Mouse (Mus musculus) C2C12 (cell line): ENCODE results near the gene Tab1. TPM values are rescaled to one million over a fixed set of nuclear protein-coding genes. Genes with fewer than 3 reads are reported as not detected.

Experiments used
- H3K27me3 ChIP-seq: one replicate; pipeline ENCODE4 v1.6.1; 2011; ENCODE audit not compliant: control insufficient read depth, insufficient read depth, insufficient read length
- H3K36me3 ChIP-seq: one replicate; pipeline ENCODE4 v1.6.1; 2011; ENCODE audit not compliant: control insufficient read depth, insufficient read depth
- H3K4me3 ChIP-seq: one replicate; pipeline ENCODE4 v1.5.1; 2011; ENCODE audit warnings: mild to moderate bottlenecking, control low read depth; ENCODE audit not compliant: poor library complexity, insufficient read depth, severe bottlenecking
- H3K79me2 ChIP-seq: one replicate; pipeline ENCODE4 v1.6.1; 2011; ENCODE audit not compliant: control insufficient read depth, insufficient read depth
- H3K79me3 ChIP-seq: one replicate; pipeline ENCODE4 v1.6.1; 2011; ENCODE audit warnings: low read depth, control low read depth
- H3ac ChIP-seq: one replicate; pipeline ENCODE3; 2011; ENCODE audit warnings: low read depth; ENCODE audit not compliant: control insufficient read depth, insufficient read length
- CEBPB ChIP-seq: IDR thresholded peaks from one replicate; pipeline ENCODE4 v1.6.1; 2011; ENCODE audit warnings: low read depth, mild to moderate bottlenecking, control low read depth, moderate library complexity
- CTCF ChIP-seq: IDR thresholded peaks from one replicate; pipeline ENCODE4 v1.5.1; 2011; ENCODE audit not compliant: control insufficient read depth, insufficient read depth, insufficient read length
- FOSL1 ChIP-seq: IDR thresholded peaks from one replicate; pipeline ENCODE4 v1.8.0; 2011; ENCODE audit warnings: mild to moderate bottlenecking, low read length; ENCODE audit not compliant: poor library complexity, insufficient read depth, severe bottlenecking
- MAX ChIP-seq: IDR thresholded peaks from one replicate; pipeline ENCODE4 v1.6.1; 2011; ENCODE audit warnings: mild to moderate bottlenecking, control low read depth
- MYOD1 ChIP-seq: IDR thresholded peaks from one replicate; pipeline ENCODE4 v1.6.1; 2011; ENCODE audit warnings: low read depth; ENCODE audit not compliant: control insufficient read depth, insufficient read length
- MYOG ChIP-seq: IDR thresholded peaks from one replicate; pipeline ENCODE4 v1.6.1; 2011; ENCODE audit not compliant: control insufficient read depth, insufficient read length; ENCODE audit errors: extremely low read depth
- USF1 ChIP-seq: IDR thresholded peaks from one replicate; pipeline ENCODE4 v1.6.1; 2011; ENCODE audit warnings: low read depth, mild to moderate bottlenecking, control low read depth, moderate library complexity
- polyA plus RNA-seq: library from polyadenylated mRNA; unstranded; fragments of >200 nt; fragmentation: generic; extraction: Trizol; gene quantifications from one replicate; pipeline ENCODE4 v1.2.1, GENCODE M21; 2012; ENCODE audit warnings: missing spikeins

Tab1 gene
- polyA plus RNA-seq, 1 experiment, result 30.2 TPM

DNA sequence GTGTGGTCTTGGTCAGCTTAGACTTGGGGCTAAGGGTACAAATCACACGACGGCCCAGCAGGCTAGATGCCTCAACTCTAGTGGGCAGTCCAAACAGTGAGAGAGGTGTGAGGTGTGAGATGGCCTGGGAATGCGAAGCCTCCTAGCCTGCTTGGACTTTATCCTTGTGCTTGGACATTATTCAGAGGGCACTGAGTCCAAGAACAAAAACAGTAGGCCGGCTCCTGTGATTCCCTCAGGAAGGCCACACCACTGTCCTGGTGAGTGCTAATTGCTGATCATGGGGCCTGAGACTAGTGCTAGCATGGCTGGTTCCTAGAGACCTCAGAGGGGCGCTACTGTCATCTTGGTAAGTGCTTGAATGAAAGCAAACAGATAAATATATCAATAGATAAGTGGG is 56.0 kb downstream of the Tab1 start:
- Histone ChIP-seq H3K4me3 (no peak overlapping the region), H3K36me3 (no peaks in the 10 kb centered on the region), H3K27me3 (no peaks in the 10 kb centered on the region), H3ac (no peak overlapping the region), H3K79me2 (peaks cover 36% of the 10 kb centered on the region), H3K79me3 (no peaks in the 10 kb centered on the region)
- TF ChIP-seq CTCF, result no peak
- TF ChIP-seq CEBPB, result no peak
- no peak for TF ChIP-seq MYOG
- no peak for TF ChIP-seq USF1
- no peak for TF ChIP-seq FOSL1
- TF ChIP-seq MAX, result no peak
- TF ChIP-seq MYOD1, result no peak

DNA sequence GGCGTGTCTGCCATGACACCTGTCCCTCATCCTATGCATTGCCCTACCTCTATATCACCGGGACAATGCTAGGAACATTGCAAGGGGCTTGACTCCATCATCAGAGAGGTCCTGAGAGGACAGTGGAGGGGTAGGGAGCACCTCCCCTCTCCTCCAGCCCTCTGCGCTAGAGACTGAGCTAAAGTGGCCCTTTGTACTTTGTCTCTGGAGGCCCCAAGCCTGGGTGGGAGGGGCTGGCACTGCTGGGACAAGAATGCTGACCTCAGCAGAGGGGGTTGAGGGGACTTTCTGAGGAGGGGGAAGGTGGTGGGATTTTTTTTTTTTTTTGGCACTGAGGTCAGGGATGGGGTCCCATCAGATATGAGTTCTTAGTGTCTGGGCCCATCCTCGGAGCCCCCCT is 57.1 kb downstream of the Tab1 start:
- TF ChIP-seq MYOD1, result no peak
- TF ChIP-seq FOSL1, result no peak
- TF ChIP-seq MAX, result no peak
- no peak for TF ChIP-seq MYOG
- no peak for TF ChIP-seq USF1
- no peak for TF ChIP-seq CTCF
- TF ChIP-seq CEBPB, result no peak
- H3K79me3 ChIP-seq, result no peaks in the 10 kb centered on the region
- H3ac ChIP-seq, result no peak overlapping the region
- H3K36me3 ChIP-seq, result no peaks in the 10 kb centered on the region
- H3K4me3 ChIP-seq, result no peak overlapping the region
- H3K27me3 ChIP-seq, result no peaks in the 10 kb centered on the region
- peaks cover 36% of the 10 kb centered on the region for H3K79me2 ChIP-seq

DNA sequence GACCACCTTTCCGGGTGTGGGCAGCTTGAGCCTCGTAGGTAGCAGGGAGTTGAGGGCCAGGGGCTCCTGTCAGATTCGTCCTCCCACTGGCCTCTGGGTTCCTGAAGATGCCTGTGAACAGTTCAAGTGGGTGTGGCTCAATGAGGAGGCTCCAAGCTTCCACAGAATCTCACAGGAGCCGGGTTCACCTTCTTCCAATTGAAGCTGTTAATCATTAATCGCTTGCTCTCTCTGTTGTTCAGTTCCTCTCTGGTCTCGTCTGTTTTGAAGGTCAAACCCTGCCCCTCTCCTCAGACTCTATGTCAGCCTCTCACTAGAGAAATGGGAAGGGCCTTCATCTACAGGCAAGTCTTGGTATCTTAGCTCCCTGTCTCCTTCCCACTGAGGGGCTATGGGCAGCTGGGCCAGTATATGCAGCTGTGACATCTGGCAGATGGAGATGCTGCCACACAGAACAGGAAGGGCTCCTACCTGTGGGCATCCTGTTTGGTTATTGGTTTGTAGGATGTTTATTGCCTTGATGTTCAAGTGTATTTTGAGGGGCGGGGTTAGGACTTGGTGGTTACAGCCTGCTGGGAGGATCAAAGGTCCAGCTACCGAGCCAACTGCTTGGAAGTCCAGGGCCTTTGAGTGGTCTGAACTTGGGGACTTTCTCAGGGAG is 58.8 kb downstream of the Tab1 start:
- TF ChIP-seq MAX (no peak), CTCF (no peak), CEBPB (no peak), MYOD1 (no peak), MYOG (no peak), FOSL1 (no peak), USF1 (no peak)
- Histone ChIP-seq H3K4me3 (no peak overlapping the region), H3K27me3 (no peaks in the 10 kb centered on the region), H3ac (no peak overlapping the region), H3K36me3 (no peaks in the 10 kb centered on the region), H3K79me3 (no peaks in the 10 kb centered on the region), H3K79me2 (peaks cover 28% of the 10 kb centered on the region)

DNA sequence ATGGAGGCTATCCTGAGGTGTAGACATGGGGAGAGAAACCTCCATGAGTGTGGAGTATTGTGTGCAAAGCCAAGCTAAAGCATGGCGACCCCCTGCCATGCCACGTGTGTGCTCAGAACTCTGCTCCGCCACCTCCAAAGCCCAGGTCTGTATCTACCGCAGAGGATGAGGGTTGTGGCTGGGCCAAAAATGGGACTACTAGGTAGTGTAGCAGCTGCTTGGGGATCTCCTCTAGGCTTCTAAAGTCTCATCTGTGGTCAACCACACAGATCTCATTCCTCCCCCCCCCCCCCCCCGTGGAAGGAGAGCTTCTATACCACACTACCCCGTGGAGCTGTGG is 59.3 kb downstream of the Tab1 start:
- Histone ChIP-seq H3K79me2 (peaks cover 28% of the 10 kb centered on the region), H3K4me3 (no peak overlapping the region), H3K27me3 (no peaks in the 10 kb centered on the region), H3ac (no peak overlapping the region), H3K79me3 (no peaks in the 10 kb centered on the region), H3K36me3 (no peaks in the 10 kb centered on the region)
- TF ChIP-seq MYOD1, result no peak

DNA sequence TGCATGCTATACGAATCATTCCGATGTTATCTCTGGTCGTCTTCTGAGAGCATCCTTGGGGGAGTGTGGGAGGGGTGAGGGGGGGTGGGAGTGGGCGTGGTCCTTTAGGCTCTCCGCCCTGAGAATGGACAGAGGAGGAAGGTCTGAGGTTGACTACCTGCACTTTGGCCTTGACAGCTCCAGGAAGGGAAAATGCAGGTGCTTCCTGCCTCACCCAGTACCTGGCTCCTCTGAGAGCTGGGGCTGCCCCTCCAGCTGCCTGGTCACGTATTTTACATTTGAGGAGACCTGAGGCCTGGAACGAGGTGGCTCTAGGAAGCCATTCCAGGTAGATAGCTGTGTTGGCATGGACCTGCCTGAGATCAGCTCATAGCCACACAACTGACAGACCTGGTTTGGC is 59.9 kb downstream of the Tab1 start:
- H3K36me3 ChIP-seq, result no peaks in the 10 kb centered on the region
- no peaks in the 10 kb centered on the region for H3K79me3 ChIP-seq
- no peak for TF ChIP-seq MAX
- TF ChIP-seq USF1, result no peak
- TF ChIP-seq MYOG, result no peak
- no peak for TF ChIP-seq CEBPB
- no peak for TF ChIP-seq CTCF
- no peak for TF ChIP-seq MYOD1
- TF ChIP-seq FOSL1, result no peak
- H3K79me2 ChIP-seq, result peaks cover 32% of the 10 kb centered on the region
- H3K27me3 ChIP-seq, result no peaks in the 10 kb centered on the region
- H3ac ChIP-seq, result no peak overlapping the region
- H3K4me3 ChIP-seq, result no peak overlapping the region

DNA sequence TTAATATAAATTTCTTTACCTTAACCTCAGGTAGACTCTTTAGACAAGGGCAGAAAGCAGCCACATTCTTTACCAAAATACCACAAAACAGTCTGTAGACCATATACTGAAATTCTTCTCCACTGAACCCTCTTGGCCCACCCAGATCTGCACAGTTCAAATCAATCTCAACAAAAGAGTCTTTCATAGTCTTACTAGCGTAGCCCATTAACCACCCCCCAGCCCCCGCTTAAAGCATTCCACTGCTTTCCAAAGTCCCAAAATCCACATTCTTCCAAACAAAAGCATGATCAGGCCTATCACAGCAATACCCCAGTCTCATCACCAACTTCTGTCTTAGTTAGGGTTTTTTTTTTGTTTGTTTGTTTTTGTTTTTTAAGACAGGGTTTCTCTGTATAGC is 66.6 kb downstream of the Tab1 start:
- TF ChIP-seq MYOG, result no peak
- no peak for TF ChIP-seq CEBPB
- TF ChIP-seq MYOD1, result no peak
- TF ChIP-seq FOSL1, result no peak
- TF ChIP-seq USF1, result no peak
- no peak for TF ChIP-seq CTCF
- no peak for TF ChIP-seq MAX

More for the DNA sequence above, 66.6 kb downstream of the Tab1 start:
- no peaks in the 10 kb centered on the region for H3K27me3 ChIP-seq
- no peak overlapping the region for H3ac ChIP-seq
- no peaks in the 10 kb centered on the region for H3K36me3 ChIP-seq
- H3K79me3 ChIP-seq, result no peaks in the 10 kb centered on the region
- peaks cover 12% of the 10 kb centered on the region for H3K79me2 ChIP-seq
- H3K4me3 ChIP-seq, result no peak overlapping the region
